Mouse (Mus musculus): ENCODE measurements around the gene Gtf3c6.

Gene Gtf3c6

DNA sequence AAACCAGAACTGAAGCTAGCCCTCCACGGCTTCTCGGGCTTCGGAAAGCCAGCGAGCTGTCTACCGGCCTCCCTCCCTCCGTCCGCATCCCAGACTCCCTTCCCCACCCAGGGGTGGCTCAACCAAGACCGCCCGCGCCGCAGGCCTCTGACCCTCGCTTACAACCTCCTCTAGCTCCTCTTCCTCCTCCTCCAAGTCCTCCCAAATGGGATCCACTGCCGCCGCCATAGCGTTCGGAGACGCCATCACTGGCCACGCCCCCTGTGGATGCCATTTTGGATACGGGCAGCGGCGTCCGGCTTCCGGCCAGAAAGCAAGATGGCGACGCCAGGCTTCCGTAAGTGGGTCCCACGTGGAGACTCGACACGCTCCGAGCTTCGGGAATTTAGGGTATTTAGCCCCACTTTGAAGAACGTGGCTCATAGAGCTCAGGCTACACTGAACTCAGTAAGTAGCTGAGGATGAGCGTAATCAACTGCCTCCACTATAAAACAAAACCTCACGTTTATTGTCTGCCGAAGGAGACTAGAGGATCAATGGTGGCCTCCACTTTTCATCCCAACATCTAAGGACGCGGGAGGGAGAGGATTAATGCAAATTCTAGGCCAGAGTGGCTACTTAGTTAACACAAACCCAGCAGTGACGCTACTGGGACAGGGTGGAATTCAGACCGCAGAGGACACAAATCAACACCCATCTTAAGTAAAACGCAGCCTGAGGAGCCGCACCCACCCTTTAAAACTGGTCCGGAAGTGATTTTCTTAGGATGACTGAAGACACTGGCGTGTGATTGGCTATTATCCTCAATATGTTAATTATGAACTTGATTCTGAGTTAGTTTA lies at the start of gene Gtf3c6:
Gene Gtf3c6, minus strand, starts transcription at position 695 of the 842 bp plus-strand sequence.
- CTCF ChIA-PET: interaction anchor here (0.5 to 2.2 kb wide), 9 partner anchors 25 to 1015 kb away, joined by 3 to 12 read pairs (median 9); no protein-coding TSS in a partner anchor
- POLR2A ChIA-PET: interaction anchor here (0.6 to 12.9 kb wide), 177 partner anchors 8 to 1905 kb away, joined by 3 to 329 read pairs (median 5); partner anchors contain the start of genes Rpf2 (in 4 of the 4), Amd1 (in 3 of the 4), Cd164 (in 3 of the 4) and Slc16a10 (in 2 of the 4)

GRCm38 (mm10) chr10:40305989-40306388 lies 48.1 kb upstream of the Gtf3c6 start:
- ChIA-PET POLR2A (interaction anchor here (0.6 to 21.5 kb wide), 7 partner anchors 10 to 78 kb away, joined by 3 to 329 read pairs (median 3); partner anchors contain the start of gene Gtf3c6 (in 1 of the 4)), CTCF (interaction anchor here in 2 of 4 experiments (0.5 to 1.1 kb wide), 2 partner anchors 47 to 100 kb away, joined by 3 to 4 read pairs; no protein-coding TSS in a partner anchor)

GRCm38 (mm10) chr10:40302140-40302985 lies 44.5 kb upstream of the Gtf3c6 start, which contains the start of gene Amd1:
Gene Amd1, minus strand, starts transcription at chr10:40302186.
- CTCF ChIA-PET: interaction anchor here in 3 of 4 experiments (0.6 to 1.6 kb wide), 4 partner anchors 45 to 333 kb away, joined by 3 to 4 read pairs (median 4); no protein-coding TSS in a partner anchor
- POLR2A ChIA-PET: interaction anchor here (0.5 to 21.5 kb wide), 109 partner anchors 8 to 1217 kb away, joined by 3 to 329 read pairs (median 4); partner anchors contain the start of genes Cdk19 (in 3 of the 4), Gtf3c6 (in 3 of the 4), Rpf2 (in 2 of the 4) and Ak9 (in 1 of the 4)

DNA sequence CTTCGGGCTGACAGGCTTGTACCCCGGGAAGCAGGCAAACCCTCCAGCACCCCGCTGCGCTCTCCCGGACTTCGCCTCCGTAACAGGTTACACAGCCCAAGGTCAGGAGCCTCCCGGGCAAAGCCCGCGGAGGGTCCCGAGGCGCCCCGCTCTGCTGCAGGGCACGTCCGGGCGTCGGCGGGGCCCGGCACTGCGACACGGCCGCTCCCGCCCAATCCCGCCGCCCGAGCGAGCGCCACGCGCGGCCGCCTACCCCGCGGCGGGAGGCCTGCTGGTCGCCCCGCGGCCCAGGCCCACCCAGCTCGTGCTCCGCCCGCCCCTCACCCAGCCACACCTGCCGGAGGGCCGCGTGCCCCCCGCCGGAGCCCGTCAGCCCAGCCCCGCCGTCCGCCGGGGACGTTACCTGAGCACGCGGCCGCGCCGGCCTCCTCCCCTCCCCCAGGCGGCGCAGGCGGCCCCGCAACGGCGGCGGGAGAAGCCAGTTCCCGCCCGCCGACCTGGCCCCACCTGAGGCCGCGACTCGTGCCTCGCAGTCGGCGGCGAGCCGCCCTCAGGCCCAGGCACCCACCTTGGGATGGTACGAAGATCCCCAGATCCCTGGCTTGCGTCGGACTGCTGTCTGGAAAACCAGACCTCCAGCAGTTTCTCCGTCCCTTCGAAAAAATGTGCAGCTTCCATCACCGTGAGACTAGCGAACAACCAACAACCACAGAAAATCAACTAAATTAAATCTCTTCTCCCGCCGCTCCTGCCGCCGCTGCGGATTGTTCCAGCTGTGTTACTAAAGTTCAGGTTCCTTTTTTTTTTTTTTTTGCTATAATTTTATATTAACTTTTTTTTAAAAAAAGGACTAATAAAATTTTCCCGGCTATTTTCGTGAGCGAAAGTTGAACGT lies 43.5 kb upstream of the Gtf3c6 start:
- CTCF ChIA-PET: interaction anchor here in 2 of 4 experiments (0.5 to 1.6 kb wide), 7 partner anchors 46 to 1019 kb away, joined by 3 to 4 read pairs (median 3); no protein-coding TSS in a partner anchor
- POLR2A ChIA-PET: interaction anchor here (0.6 to 21.5 kb wide), 179 partner anchors 7 to 1166 kb away, joined by 3 to 329 read pairs (median 5); partner anchors contain the start of genes Cdk19 (in 3 of the 4), Gtf3c6 (in 3 of the 4), Rpf2 (in 3 of the 4) and Ak9 (in 1 of the 4)

GRCm38 (mm10) chr10:40300648-40301171 lies 42.8 kb upstream of the Gtf3c6 start:
- POLR2A ChIA-PET: interaction anchor here (0.5 to 21.5 kb wide), 125 partner anchors 8 to 1167 kb away, joined by 3 to 329 read pairs (median 4); partner anchors contain the start of genes Cdk19 (in 3 of the 4), Gtf3c6 (in 3 of the 4), Rpf2 (in 3 of the 4) and Cdc40 (in 1 of the 4)
- CTCF ChIA-PET: interaction anchor here in 1 of 4 experiments (0.5 to 1.1 kb wide), 4 partner anchors 47 to 1020 kb away, joined by 3 to 4 read pairs (median 3); no protein-coding TSS in a partner anchor

DNA sequence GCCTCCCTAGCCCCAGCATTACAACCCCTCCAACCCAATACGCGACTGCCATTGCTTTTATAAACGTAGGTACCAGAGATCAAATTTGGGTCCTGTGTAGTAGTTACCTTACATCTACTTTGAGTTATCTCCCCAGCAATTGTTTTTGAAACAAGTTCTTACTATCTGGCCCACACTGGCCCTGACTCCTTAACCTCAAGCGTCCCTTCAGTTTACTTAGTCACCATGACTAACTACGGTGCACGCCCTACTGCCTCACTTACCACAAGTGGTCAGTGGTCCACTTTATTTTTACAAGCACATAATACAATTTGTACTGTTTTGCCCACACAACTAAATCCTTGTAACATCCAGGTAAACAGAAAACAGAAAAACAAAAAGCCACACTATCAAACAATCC lies 34.7 kb upstream of the Gtf3c6 start:
- ChIA-PET POLR2A (interaction anchor here in 2 of 4 experiments (1.5 to 21.5 kb wide), 4 partner anchors 8 to 29 kb away, joined by 6 to 329 read pairs (median 18); partner anchors contain the start of genes Amd1 (in 2 of the 2) and Gtf3c6 (in 1 of the 2)), CTCF (interaction anchor here in 1 of 4 experiments (1.8 kb wide), 1 partner anchor 8 kb away, joined by 4 read pairs; no protein-coding TSS in a partner anchor)

GRCm38 (mm10) chr10:40286767-40287166 lies 28.9 kb upstream of the Gtf3c6 start:
- POLR2A ChIA-PET: interaction anchor here in 3 of 4 experiments (0.6 to 4.5 kb wide), 8 partner anchors 10 to 1831 kb away, joined by 4 to 80 read pairs (median 4); partner anchors contain the start of gene Amd1 (in 3 of the 3)
- CTCF ChIA-PET: interaction anchor here in 2 of 4 experiments (0.5 to 0.6 kb wide), 2 partner anchors 12 to 237 kb away, joined by 3 to 4 read pairs; no protein-coding TSS in a partner anchor

DNA sequence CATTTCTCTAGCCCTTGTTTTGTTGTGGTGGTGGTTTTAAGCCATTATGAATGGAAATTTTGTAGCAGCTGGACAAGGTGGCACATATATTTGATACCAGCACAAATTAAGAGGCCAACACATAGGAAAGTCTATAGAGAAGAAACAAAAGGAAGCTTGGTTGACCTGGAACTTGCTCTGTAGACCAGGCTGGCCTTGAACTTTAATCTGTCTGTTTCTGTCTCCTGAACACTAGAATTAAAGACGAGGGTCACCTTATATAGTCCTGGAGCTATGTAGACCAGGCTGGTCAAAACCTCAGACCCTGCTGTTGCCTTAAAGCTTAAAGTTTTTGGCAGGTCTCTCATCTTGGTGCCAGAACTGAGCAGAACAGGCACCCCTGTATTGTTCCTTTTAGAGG lies 27.7 kb upstream of the Gtf3c6 start:
- ChIA-PET CTCF (interaction anchor here in 1 of 4 experiments (0.8 kb wide), 1 partner anchor 62 kb away, joined by 3 read pairs; no protein-coding TSS in a partner anchor), POLR2A (interaction anchor here (0.5 to 4.5 kb wide), 14 partner anchors 8 to 73 kb away, joined by 3 to 80 read pairs (median 6); partner anchors contain the start of genes Amd1 (in 2 of the 4) and Gtf3c6 (in 1 of the 4))

GRCm38 (mm10) chr10:40284997-40285396 lies 27.1 kb upstream of the Gtf3c6 start:
- CTCF ChIA-PET: interaction anchor here in 1 of 4 experiments (1.0 kb wide), 1 partner anchor 9 kb away, joined by 4 read pairs; no protein-coding TSS in a partner anchor
- POLR2A ChIA-PET: interaction anchor here (0.5 to 4.5 kb wide), 24 partner anchors 9 to 728 kb away, joined by 3 to 80 read pairs (median 5); partner anchors contain the start of genes Amd1 (in 3 of the 4) and Gtf3c6 (in 1 of the 4)

DNA sequence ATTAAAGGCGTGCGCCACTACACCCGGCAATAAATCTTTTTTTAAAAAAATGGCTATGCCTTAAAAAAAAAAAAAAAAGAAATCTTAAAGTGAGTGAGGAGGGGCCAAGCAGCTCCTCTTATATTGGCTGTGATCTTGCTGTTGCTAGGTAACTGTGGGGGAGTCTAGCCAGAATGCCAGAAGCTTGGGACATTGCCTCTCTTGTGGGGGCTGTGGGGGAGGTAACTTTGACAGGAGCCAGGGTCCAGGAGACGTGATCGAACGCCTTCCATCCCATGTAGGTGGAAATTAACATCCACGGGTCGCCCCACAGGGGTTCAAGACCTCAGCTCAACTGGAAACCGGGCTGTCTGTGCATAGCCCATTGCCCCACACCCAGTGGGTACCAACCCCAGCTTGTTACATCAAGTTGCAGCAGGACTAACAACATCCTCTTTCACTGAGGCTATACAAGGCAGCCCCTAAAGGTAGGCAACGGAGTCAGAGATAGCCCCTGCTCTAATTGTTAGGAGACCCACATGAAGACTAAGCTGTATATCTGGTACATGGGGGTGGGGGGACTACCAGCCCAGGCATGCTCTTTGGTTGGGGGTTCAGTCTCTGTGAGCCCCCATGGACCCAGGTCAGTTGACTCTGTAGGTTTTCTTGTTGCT lies 26.4 kb upstream of the Gtf3c6 start:
- ChIA-PET CTCF (interaction anchor here in 1 of 4 experiments (1.0 kb wide), 1 partner anchor 9 kb away, joined by 4 read pairs; no protein-coding TSS in a partner anchor), POLR2A (interaction anchor here (0.6 to 4.5 kb wide), 26 partner anchors 10 to 287 kb away, joined by 3 to 80 read pairs (median 4); partner anchors contain the start of genes Amd1 (in 3 of the 4) and Gtf3c6 (in 1 of the 4))

- ChIA-PET CTCF (no interaction called here), POLR2A (interaction anchor here in 3 of 4 experiments (0.6 to 4.5 kb wide), 18 partner anchors 12 to 68 kb away, joined by 3 to 80 read pairs (median 6); partner anchors contain the start of genes Amd1 (in 3 of the 3) and Gtf3c6 (in 1 of the 3))
Observed at GRCm38 (mm10) chr10:40283636-40284035, 25.7 kb upstream of the Gtf3c6 start.

- POLR2A ChIA-PET: interaction anchor here in 3 of 4 experiments (0.6 to 2.9 kb wide), 11 partner anchors 10 to 73 kb away, joined by 3 to 21 read pairs (median 4); partner anchors contain the start of gene Gtf3c6 (in 2 of the 3)
- CTCF ChIA-PET: no interaction called here
Observed at GRCm38 (mm10) chr10:40281565-40281964, 23.7 kb upstream of the Gtf3c6 start.

DNA sequence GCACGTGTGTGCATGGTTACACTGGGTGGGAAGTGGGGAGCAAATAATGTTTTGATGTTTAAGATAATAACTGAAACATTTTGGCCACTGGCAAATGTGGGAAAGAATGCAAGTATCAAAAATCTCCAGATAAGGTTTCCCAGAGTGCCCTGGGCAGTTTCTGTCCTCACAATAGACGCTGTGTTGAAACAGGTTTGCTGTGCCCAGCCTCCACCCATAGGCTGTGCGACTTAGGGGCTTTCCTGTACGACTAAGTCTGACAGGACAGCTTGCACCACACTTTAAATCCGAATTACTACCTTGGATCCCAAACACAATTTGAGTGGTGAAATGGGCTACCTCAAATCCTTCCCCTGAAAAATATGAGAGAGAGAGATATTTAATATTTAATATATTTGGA lies 20.4 kb upstream of the Gtf3c6 start:
- CTCF ChIA-PET: no interaction called here
- POLR2A ChIA-PET: interaction anchor here in 1 of 4 experiments (1.3 to 2.3 kb wide), 3 partner anchors 20 to 24 kb away, joined by 5 to 12 read pairs (median 8); partner anchors contain the start of genes Amd1 and Gtf3c6

DNA sequence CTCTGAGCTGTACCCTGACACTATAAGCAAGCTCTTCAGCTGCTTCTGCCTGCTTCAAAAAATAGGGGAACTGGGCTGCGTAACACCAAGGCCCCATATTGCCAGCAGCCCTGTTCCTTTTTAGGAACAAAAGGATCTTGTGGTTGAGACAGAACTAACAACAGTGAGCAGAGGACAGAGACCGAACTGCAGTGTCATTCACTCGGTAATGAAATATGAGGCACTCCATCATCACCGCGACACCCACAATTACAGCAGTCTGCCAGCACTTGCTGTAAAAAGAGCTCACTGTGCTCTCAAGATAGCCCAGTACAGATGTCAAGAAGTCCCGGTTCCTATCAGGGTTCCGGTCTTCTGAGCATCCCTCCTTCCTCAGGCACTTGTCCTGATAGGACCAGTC lies 18.1 kb upstream of the Gtf3c6 start:
- CTCF ChIA-PET: interaction anchor here in 1 of 4 experiments (0.6 kb wide), 1 partner anchor 368 kb away, joined by 3 read pairs; no protein-coding TSS in a partner anchor
- POLR2A ChIA-PET: interaction anchor here in 3 of 4 experiments (0.8 to 1.9 kb wide), 11 partner anchors 10 to 265 kb away, joined by 3 to 13 read pairs (median 6); partner anchors contain the start of genes Gtf3c6 (in 2 of the 3) and Amd1 (in 1 of the 3)

DNA sequence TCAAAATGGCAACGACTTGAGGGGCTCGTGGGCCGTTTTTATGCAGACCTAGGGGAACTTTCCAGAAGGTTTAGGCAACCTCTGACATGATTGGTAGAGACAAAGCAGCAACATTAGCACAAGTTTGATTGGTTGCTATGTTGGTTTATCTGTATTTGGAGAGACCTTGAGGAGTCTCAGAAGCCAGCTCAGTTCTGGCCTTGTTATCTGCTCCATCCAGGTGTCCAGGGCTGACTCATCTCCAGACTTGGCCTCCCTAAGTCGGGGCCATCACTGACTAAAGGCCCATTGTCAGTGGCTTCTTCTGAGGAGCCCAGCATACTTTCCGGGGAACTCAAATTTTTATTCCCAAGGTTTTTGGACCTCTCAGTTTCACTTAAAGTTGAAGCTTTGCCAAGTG lies 16.0 kb upstream of the Gtf3c6 start:
- ChIA-PET CTCF (interaction anchor here in 2 of 4 experiments (0.6 to 1.0 kb wide), 3 partner anchors 15 to 102 kb away, joined by 3 to 6 read pairs (median 4); no protein-coding TSS in a partner anchor), POLR2A (interaction anchor here (0.5 to 1.5 kb wide), 4 partner anchors 8 to 68 kb away, joined by 3 to 7 read pairs (median 4); partner anchors contain the start of gene Gtf3c6 (in 1 of the 4))

Measured in embryonic stem cell, embryonic (primary cell).